Mouse (Mus musculus) limb, embryonic 14.5 days (tissue): ENCODE results near the gene Rpl3l. TPM values are rescaled to one million over a fixed set of nuclear protein-coding genes. Genes with fewer than 3 reads are reported as not detected.

ENCODE experiments used
- ATAC-seq: fragments of 200-750 bp; cut with Nextera tagmentation; 2 replicates; pipeline ENCODE4 v1.8.0; 2017; ENCODE audit warnings: low read depth, moderate number of reproducible peaks, moderate TSS enrichment; ENCODE audit not compliant: low FRiP score
- DNase-seq: peaks from one replicate; pipeline ENCODE4 v3.0.0-alpha.2; 2015; ENCODE audit warnings: low spot score
- H3K27ac ChIP-seq: fragments of 300-500 bp; sonication (generic); replicated peaks from 2 replicates; pipeline ENCODE4 v1.5.1; 2014; ENCODE audit warnings: low read depth, mild to moderate bottlenecking, low read length, moderate library complexity, mixed read lengths
- H3K27me3 ChIP-seq: fragments of 300-500 bp; sonication (generic); 2 replicates; pipeline ENCODE4 v1.6.1; 2014; ENCODE audit warnings: low read length, mixed read lengths; ENCODE audit not compliant: control insufficient read depth, insufficient read depth
- H3K36me3 ChIP-seq: fragments of 300-500 bp; sonication (generic); 2 replicates; pipeline ENCODE4 v1.6.1; 2014; ENCODE audit warnings: mild to moderate bottlenecking, low read length, moderate library complexity, mixed read lengths; ENCODE audit not compliant: control insufficient read depth, insufficient read depth
- H3K4me1 ChIP-seq: fragments of 300-500 bp; sonication (generic); 2 replicates; pipeline ENCODE4 v1.6.1; 2014; ENCODE audit warnings: antibody characterized with exemption, low read length, mixed read lengths; ENCODE audit not compliant: control insufficient read depth, insufficient read depth
- H3K4me2 ChIP-seq: fragments of 300-500 bp; sonication (generic); replicated peaks from 2 replicates; pipeline ENCODE4 v1.6.1; 2014; ENCODE audit warnings: low read depth, mild to moderate bottlenecking, low read length, moderate library complexity; ENCODE audit not compliant: severe bottlenecking
- H3K4me3 ChIP-seq: fragments of 300-500 bp; sonication (generic); replicated peaks from 2 replicates; pipeline ENCODE4 v1.5.1; 2014; ENCODE audit warnings: low read length
- H3K9ac ChIP-seq: fragments of 300-500 bp; sonication (generic); 2 replicates; pipeline ENCODE4 v1.6.1; 2014; ENCODE audit warnings: mild to moderate bottlenecking, low read depth, low read length, moderate library complexity; ENCODE audit not compliant: severe bottlenecking
- H3K9me3 ChIP-seq: fragments of 300-500 bp; sonication (generic); 2 replicates; pipeline ENCODE4 v1.6.1; 2016; ENCODE audit warnings: low read length; ENCODE audit not compliant: control insufficient read depth
- POLR2A ChIP-seq: fragments of 200-500 bp; IDR thresholded peaks from 2 replicates; pipeline ENCODE4 v1.8.0; 2012; ENCODE audit warnings: inconsistent platforms, mild to moderate bottlenecking, moderate library complexity, borderline replicate concordance; ENCODE audit not compliant: insufficient read depth, insufficient read length; ENCODE audit errors: extremely low read depth
- WGBS: fragments of 180-500 bp; shearing (Covaris S2); extraction: QIAGEN DNeasy Blood & Tissue Kit; methylation state at CpG from one replicate; pipeline ENCODE4 v1.1.7; 2014; 5-methylcytosine and 5-hydroxymethylcytosine counted together
- polyA plus RNA-seq, 2 experiments: library from polyadenylated mRNA; depleted of rRNA in 1 of 2; stranded (reverse) in 1 of 2; unstranded in 1 of 2; fragments of >200 nt; fragmentation: Nextera tagmentation in 1 of 2; extraction: Ambion mirVana in 1 of 2; gene quantifications; 2 replicates each; pipeline versions ENCODE4 v1.2.1 to v1.2.3; 2012 to 2014

The Rpl3l gene
- polyA plus RNA-seq, 2 experiments: not detected

- peak within 1 kb of the TSS; percentile 53 for H3K4me3 ChIP-seq
- H3K4me2 ChIP-seq: peak within 1 kb of the TSS; percentile 96
- no peaks in the 10 kb centered on the region for H3K9me3 ChIP-seq
- no peak for TF ChIP-seq POLR2A
- H3K9ac ChIP-seq: peak within 1 kb of the TSS; percentile 43; the same call in 1 of the 2 replicates
- peaks cover 11% of the 10 kb centered on the region for H3K4me1 ChIP-seq
- peaks cover 53% of the 10 kb centered on the region for H3K27me3 ChIP-seq
- H3K27ac ChIP-seq: no peak within 1 kb of the TSS
- no peaks in the 10 kb centered on the region for H3K36me3 ChIP-seq
- DNase-seq (peak; percentile 24), ATAC-seq (peak; percentile 87)
- 1% methylated on average over 47 of the region's 82 CpGs for WGBS
Observed at GRCm38 (mm10) chr17:24752415-24753394, 25.1 kb downstream of the Rpl3l start, which contains the start of gene Hs3st6. TSS of gene Hs3st6 (plus strand) at chr17:24752988.

GRCm38 (mm10) chr17:24757394-24757793 lies 29.8 kb downstream of the Rpl3l start:
- H3K4me1 ChIP-seq: peaks cover 19% of the 10 kb centered on the region
- no peak overlapping the region for H3K27ac ChIP-seq
- no peak for ATAC-seq
- H3K36me3 ChIP-seq: no peaks in the 10 kb centered on the region
- TF ChIP-seq POLR2A: no peak
- no peak overlapping the region for H3K4me3 ChIP-seq
- peaks cover 33% of the 10 kb centered on the region for H3K27me3 ChIP-seq
- H3K9ac ChIP-seq: no peak overlapping the region
- no peak overlapping the region for H3K4me2 ChIP-seq
- 92% methylated on average over 1 of the region's 1 CpGs for WGBS
- DNase-seq: no peak
- no peaks in the 10 kb centered on the region for H3K9me3 ChIP-seq

GRCm38 (mm10) chr17:24761121-24761520 lies 33.5 kb downstream of the Rpl3l start:
- H3K4me2 ChIP-seq: no peak overlapping the region
- ATAC-seq (0 out of 2 replicates have a peak, but pooled peaks have one; percentile 30), DNase-seq (peak; percentile 38)
- H3K4me1 ChIP-seq: peaks cover 11% of the 10 kb centered on the region; the same call in 1 of the 2 replicates
- no peak overlapping the region for H3K9ac ChIP-seq
- H3K36me3 ChIP-seq: no peaks in the 10 kb centered on the region
- H3K27me3 ChIP-seq: no peaks in the 10 kb centered on the region
- no peak overlapping the region for H3K4me3 ChIP-seq
- no peak for TF ChIP-seq POLR2A
- 0 out of 2 replicates have a peak overlapping the region, but pooled peaks have one; percentile 20 for H3K27ac ChIP-seq
- 16% methylated on average over 5 of the region's 5 CpGs for WGBS
- no peaks in the 10 kb centered on the region for H3K9me3 ChIP-seq

GRCm38 (mm10) chr17:24765016-24765905 lies 37.6 kb downstream of the Rpl3l start:
- no peaks in the 10 kb centered on the region for H3K36me3 ChIP-seq
- H3K4me2 ChIP-seq: no peak overlapping the region
- H3K27ac ChIP-seq: no peak overlapping the region
- DNase-seq (no peak), ATAC-seq (no peak)
- no peak overlapping the region for H3K9ac ChIP-seq
- no peak overlapping the region for H3K4me3 ChIP-seq
- no peak for TF ChIP-seq POLR2A
- WGBS: 48% methylated on average over 22 of the region's 22 CpGs
- peaks cover 12% of the 10 kb centered on the region; the same call in 1 of the 2 replicates for H3K4me1 ChIP-seq
- H3K27me3 ChIP-seq: no peaks in the 10 kb centered on the region
- H3K9me3 ChIP-seq: no peaks in the 10 kb centered on the region
